Mouse (Mus musculus) kidney, adult 2 months (tissue): ENCODE data around the gene Coq4.

Experiments used
- CTCF ChIP-seq: fragments of 200-500 bp; conservative IDR thresholded peaks from 2 replicates; pipeline ENCODE4 v1.5.1; 2011; ENCODE audit warnings: low read depth, mild to moderate bottlenecking, control low read depth, low read length, moderate library complexity, mixed read lengths; ENCODE audit not compliant: insufficient read depth, insufficient read length
- POLR2A ChIP-seq: fragments of 200-500 bp; IDR thresholded peaks from one replicate; pipeline ENCODE4 v1.6.1; 2011; ENCODE audit warnings: low read depth, low read length, control low read depth

- TF ChIP-seq CTCF (no peak), POLR2A (no peak)
These were observed 56.2 kb downstream of the Coq4 start for GRCm38 (mm10) chr2:29843231-29844105.
